Mouse (Mus musculus) spleen, postnatal 36 days (tissue): ENCODE data around the gene Dyrk3.
"Not testable (repeated sequence)": the region's sequence is repeated elsewhere in the genome, so short reads cannot be mapped to it uniquely, and the experiment has no call there.

Source experiments
- DNase-seq, 2 experiments: peaks; one replicate each; pipeline ENCODE4 v3.0.0; 2022; ENCODE audit warnings: low spot score in 2 of 2, mixed read lengths in 1 of 2

Dyrk3 gene

GRCm38 (mm10) chr1:131155456-131155855 is 17.3 kb upstream of the Dyrk3 start:
- peak; percentile 49 to 61 for DNase-seq

- DNase-seq: peak; percentile 83 to 85
Observed at GRCm38 (mm10) chr1:131153018-131153629, 15.0 kb upstream of the Dyrk3 start, which contains the start of gene Eif2d. Gene Eif2d (plus strand): TSS chr1:131153181.

- DNase-seq: no peak
Observed at GRCm38 (mm10) chr1:131149496-131149895, 11.4 kb upstream of the Dyrk3 start.

DNA sequence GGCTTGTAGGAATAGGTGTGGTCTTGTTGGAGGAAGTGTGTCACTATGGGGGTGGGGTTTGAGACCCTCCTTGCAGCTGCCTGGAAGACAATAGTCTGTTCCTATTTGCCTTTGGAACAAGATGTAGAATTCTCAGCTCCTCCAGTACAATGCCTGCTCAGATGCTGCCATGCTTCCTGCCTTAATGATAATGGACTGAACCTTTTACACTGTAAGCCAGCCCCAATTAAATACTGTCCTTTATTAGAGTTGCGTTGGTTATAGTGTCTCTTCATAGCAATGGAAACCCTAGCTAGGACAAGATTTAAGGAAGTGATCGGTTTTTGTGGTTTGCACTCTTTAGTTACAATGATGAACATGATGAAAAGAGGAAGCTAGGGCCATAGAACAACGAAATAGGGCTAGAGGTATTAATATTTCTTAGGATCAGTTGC is 8.1 kb upstream of the Dyrk3 start:
- peak; percentile 30 to 68 for DNase-seq

- DNase-seq: not testable (repeated sequence)
Observed at GRCm38 (mm10) chr1:131145222-131145621, 7.1 kb upstream of the Dyrk3 start.

DNA sequence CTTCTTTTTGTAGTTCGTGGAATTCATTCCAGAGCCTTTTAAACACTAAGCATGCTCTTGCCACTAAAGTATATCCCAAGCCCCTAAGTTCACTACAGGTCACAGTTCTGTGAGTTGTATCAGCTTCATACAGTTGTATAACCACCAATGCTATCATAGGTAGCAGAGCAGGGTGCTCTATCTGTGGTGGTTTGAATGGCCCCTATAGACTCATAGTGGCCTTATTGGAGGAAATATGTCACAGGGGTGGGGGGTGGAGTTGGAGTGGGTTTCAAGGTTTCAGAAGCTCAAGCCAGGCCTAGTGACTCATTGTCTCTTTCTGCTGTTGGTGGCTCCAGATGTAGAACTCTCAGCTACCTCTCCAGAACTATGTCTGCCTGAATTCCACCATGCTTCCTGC is 4.3 kb upstream of the Dyrk3 start:
- no peak for DNase-seq

DNA sequence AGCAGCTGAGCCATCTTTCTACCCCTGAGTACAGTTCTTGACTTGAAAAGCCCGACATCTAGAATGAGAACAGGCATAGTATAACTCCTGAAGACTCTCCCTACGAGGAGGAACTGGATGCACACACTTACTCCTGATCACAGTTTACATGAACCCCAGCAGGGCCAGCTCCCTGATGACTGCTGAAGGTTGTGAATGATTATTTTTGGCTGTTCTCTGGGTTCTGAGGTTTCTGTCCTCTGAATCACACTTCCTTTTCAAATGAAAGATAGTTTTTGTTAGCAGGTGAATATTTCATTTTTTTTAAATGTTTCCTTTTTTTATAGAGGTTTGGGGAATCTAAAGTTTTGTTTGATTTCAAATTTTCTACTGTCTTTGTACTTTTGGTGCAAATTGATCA is 3.3 kb upstream of the Dyrk3 start:
- DNase-seq: no peak

DNA sequence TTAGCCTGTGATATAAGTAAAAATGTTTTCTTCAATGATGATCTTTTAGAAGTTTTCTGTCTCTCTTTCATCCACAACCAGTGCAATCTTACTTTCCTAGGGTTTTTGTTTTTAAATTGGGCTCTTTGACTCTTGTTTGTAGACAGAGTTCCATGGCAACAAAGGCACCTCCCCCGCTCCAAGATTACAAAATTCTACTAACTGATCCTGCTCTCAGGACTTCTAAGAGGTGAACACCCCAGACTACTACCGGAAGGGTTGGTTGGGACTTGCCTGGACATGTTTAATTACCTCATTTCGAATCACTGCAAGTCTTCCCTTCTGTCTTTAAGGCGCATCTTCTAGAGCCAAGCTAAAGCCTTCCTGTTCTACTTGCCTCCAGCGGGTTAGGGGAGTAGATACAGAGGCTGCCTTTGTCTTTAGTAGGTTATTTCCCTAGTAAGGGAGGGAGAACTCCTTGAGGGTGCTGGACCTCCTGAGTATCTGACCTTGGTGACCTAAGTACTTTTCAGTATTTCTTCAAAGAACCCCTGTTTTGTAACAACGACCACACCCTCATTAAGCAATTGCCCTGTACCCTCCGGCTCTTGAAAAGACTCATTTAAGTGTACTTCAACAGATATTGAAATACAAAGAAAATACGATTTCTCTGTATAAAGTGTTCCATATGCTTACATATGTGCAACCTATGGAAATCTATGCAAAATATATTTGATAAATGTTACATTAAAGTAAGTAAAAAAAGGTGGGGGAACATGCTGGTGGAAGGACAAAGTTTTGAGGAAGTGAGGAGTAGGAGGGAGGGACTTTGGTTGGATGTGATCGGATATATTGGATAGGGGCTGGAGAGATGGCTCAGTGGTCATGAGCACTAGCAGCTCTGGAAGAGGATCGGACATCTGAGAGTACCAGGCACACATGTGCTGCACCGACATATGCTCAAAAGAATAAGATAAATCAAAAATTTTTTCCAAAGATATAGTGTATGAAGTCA is 1.3 kb upstream of the Dyrk3 start:
- no peak for DNase-seq

DNA sequence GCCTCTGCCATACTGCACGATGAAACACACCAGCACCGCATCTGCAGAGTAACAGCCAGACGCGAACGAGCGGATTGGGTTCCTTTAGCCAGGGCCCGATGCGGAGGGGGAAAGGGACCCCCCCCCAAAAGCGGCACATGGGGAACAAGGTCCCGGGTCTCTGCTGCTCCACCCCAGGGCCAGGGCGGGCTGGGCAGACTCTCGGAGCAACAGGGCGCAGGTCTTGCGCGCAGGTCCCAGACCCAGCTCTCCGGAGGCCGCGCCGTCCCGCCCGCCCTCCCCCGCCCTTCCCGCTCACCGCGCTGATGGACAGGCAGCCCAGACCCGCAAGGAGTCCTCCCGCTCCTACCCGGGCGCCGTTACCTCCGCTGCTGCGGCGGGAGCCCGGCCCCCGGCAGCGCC is 422 bp downstream of the Dyrk3 start:
- peak in 1 of 2 experiments; percentile 36 for DNase-seq

DNA sequence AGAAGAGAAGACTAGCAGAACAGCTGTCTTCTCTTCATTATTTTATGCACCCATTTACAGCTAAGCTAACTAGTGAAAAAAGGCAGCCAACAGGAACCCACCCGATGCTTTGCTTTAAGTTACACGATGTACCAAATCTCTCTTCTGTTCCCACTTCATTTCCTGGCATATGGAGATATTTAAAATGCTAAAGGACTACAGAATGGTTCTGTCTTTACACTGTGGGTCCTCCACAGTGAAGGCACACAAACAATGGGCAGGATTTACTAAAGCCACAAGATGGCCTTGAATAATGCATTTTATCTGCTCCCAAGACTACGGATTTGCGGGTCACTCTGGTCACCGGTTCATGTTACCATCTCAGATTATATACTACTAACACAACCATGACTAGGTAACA is 1.0 kb downstream of the Dyrk3 start:
- DNase-seq: no peak

DNA sequence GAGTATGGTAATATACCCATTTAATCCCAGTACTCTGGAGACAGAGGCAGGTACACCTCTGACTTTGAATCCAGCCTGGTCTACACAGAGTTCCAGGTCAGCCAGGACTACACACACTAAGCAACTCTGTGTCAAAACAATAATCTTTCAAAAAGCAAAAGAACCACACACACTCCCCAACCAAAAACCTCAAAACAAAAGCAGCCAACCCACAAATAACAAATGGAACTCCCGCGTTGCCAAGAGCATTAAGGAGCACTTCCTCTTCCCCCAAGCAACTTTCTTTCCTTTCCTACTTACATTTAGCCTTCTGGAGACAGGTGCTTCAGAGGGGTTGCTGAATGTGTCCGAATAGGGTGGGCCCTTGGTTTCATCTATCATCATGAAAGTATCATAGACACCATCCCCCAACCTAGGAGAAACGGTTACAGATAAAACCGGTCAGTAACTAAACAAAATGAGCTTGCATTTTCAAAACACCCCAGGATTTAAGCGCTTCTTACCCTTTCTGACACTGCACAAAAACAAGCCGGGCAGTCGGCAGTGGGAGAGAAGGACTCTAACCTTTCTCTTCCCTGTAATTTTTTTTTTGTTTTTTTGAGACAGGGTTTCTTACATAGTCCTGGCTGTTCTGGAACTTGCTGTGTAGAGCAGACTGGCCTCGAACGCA is 2.0 kb downstream of the Dyrk3 start:
- peak; percentile 21 to 46 for DNase-seq

GRCm38 (mm10) chr1:131134942-131135522 is 3.1 kb downstream of the Dyrk3 start:
- DNase-seq: peak; percentile 77 to 79

DNA sequence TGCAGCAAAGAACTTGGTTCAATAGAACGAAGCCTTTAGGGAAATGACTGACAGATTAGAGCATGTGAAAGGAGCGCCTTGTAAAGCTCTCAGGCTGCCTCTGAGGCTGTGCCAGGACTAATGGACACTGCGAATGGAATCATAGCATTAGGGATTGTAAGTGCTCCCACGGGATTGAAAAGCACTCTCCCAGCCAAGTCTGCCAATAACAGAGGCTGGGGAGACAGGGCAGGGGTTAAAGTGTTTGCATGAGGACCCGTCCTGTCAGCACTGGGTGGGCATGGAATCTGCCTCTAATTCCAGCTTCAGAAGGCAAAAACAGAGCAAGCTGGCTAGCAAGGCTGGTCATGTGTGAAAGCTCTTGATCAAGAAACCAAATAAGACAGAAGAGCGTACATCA is 3.9 kb downstream of the Dyrk3 start:
- no peak for DNase-seq

GRCm38 (mm10) chr1:131125987-131126744 is 12.0 kb downstream of the Dyrk3 start:
- peak; percentile 45 to 73 for DNase-seq

GRCm38 (mm10) chr1:131123522-131124265 is 14.4 kb downstream of the Dyrk3 start:
- DNase-seq: no peak

- peak; percentile 46 to 62 for DNase-seq
Observed at GRCm38 (mm10) chr1:131121987-131122386, 16.2 kb downstream of the Dyrk3 start.

GRCm38 (mm10) chr1:131119026-131119425 is 19.1 kb downstream of the Dyrk3 start:
- peak; percentile 70 to 72 for DNase-seq

GRCm38 (mm10) chr1:131118530-131118929 is 19.6 kb downstream of the Dyrk3 start:
- DNase-seq: no peak

- DNase-seq: no peak
Observed at GRCm38 (mm10) chr1:131116430-131117011, 21.6 kb downstream of the Dyrk3 start.

DNA sequence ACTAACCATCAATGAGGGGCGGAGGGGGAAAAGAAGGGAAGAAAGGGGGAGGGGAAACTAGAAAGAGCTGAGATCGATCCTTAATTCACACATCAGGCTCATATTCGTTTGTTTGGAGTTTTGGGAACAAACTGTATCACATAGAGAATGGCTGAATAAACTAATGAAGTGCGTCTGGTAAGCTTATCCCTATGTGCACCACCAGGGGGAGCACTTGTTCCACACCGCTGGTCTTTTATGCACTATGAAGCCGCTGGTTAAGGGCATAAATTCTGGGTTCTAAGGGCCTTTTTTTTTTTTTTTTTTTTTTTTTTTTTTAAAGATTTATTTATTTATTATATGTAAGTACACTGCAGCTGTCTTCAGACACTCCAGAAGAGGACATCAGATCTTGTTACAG is 22.2 kb downstream of the Dyrk3 start:
- DNase-seq: peak; percentile 53 to 63
